Mouse (Mus musculus) heart, adult 2 months (tissue): ENCODE measurements around the gene Tnni3k. TPM values are rescaled to one million over a fixed set of nuclear protein-coding genes. Genes with fewer than 3 reads are reported as not detected.

Source experiments
- DNase-seq, 2 experiments: peaks; one replicate each; pipeline ENCODE4 v3.0.0; 2021
- H3K27ac ChIP-seq: fragments of 200-600 bp; 2 replicates; pipeline ENCODE4 v1.8.1; 2022
- H3K27me3 ChIP-seq: fragments of 200-500 bp; 2 replicates; pipeline ENCODE4 v1.6.1; 2012; ENCODE audit warnings: mild to moderate bottlenecking, low read length, inconsistent platforms, mixed read lengths; ENCODE audit not compliant: control insufficient read depth, insufficient read depth
- H3K36me3 ChIP-seq: fragments of 200-500 bp; 2 replicates; pipeline ENCODE4 v1.6.1; 2012; ENCODE audit warnings: low read length, inconsistent platforms; ENCODE audit not compliant: control insufficient read depth, insufficient read depth
- H3K4me1 ChIP-seq: fragments of 200-500 bp; 2 replicates; pipeline ENCODE4 v1.6.1; 2011; ENCODE audit warnings: low read length; ENCODE audit not compliant: control insufficient read depth, insufficient read depth
- H3K4me3 ChIP-seq: fragments of 200-600 bp; 2 replicates; pipeline ENCODE4 v1.8.1; 2022
- H3K79me2 ChIP-seq: fragments of 200-500 bp; replicated peaks from 2 replicates; pipeline ENCODE4 v1.6.1; 2012; ENCODE audit warnings: mild to moderate bottlenecking, inconsistent platforms, low read length, moderate library complexity, mixed read lengths; ENCODE audit not compliant: control insufficient read depth, insufficient read depth
- H3K9ac ChIP-seq: fragments of 200-500 bp; 2 replicates; pipeline ENCODE4 v1.6.1; 2012; ENCODE audit warnings: low read depth, mild to moderate bottlenecking, control low read depth, inconsistent platforms, low read length, mixed read lengths
- CTCF ChIP-seq: fragments of 200-600 bp; IDR thresholded peaks from 2 replicates; pipeline ENCODE4 v1.8.1; 2022; ENCODE audit warnings: antibody characterized with exemption, mild to moderate bottlenecking, moderate library complexity
- EP300 ChIP-seq: fragments of 200-500 bp; IDR thresholded peaks from 2 replicates; pipeline ENCODE4 v1.6.1; 2011; ENCODE audit warnings: low read depth, low read length, control low read depth; ENCODE audit not compliant: insufficient read depth
- POLR2A ChIP-seq: fragments of 200-500 bp; IDR thresholded peaks from 2 replicates; pipeline ENCODE4 v1.6.1; 2011; ENCODE audit warnings: mild to moderate bottlenecking, low read depth, low read length, control low read depth; ENCODE audit not compliant: insufficient read depth
- WGBS: fragments of 180-500 bp; shearing (Covaris S2); methylation state at CpG from one replicate; pipeline ENCODE4 v1.1.7; 2018; 5-methylcytosine and 5-hydroxymethylcytosine counted together
- intact Hi-C: fragments of 180-260 bp; cut with DNase I; formaldehyde crosslinking; loops from one replicate; pipeline ENCODE4 v1.15.1; 2025
- polyA plus RNA-seq: library from polyadenylated mRNA; depleted of rRNA; stranded (reverse); fragments of >200 nt; gene quantifications from 2 replicates; pipeline ENCODE4 v1.2.3, GENCODE M21; 2012
- total RNA-seq, 2 experiments: library from RNA; stranded (reverse); gene quantifications; 2 replicates each; pipeline ENCODE4 v1.2.3; 2021

Gene Tnni3k
- total and polyA plus RNA-seq, 3 experiments: 69.7 to 75.9 (median 69.9) TPM

DNA sequence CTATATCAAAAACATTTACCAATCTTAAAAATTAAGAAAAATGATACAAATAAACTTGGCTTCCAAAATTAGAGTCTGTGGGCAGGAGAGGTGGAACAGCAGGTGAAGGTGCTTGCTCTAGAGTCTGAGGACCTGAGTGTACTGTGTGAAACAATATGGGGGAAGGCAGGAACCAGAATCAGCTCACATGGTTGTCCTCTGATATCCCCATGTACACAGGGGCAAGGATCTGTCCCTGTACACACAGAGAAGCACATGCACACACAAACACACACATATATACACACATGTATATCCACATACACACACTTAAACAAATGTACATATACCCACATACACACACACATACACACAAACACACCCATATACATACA lies 4.2 kb upstream of the Tnni3k start:
- TF ChIP-seq EP300: no peak
- TF ChIP-seq POLR2A: no peak
- no peak for TF ChIP-seq CTCF
- Histone ChIP-seq H3K4me3 (no peak overlapping the region), H3K27ac (no peak overlapping the region), H3K27me3 (no peaks in the 10 kb centered on the region), H3K9ac (no peak overlapping the region), H3K4me1 (no peaks in the 10 kb centered on the region), H3K36me3 (no peaks in the 10 kb centered on the region), H3K79me2 (no peaks in the 10 kb centered on the region)
- intact Hi-C loops: no loop called here
- no peak for DNase-seq

DNA sequence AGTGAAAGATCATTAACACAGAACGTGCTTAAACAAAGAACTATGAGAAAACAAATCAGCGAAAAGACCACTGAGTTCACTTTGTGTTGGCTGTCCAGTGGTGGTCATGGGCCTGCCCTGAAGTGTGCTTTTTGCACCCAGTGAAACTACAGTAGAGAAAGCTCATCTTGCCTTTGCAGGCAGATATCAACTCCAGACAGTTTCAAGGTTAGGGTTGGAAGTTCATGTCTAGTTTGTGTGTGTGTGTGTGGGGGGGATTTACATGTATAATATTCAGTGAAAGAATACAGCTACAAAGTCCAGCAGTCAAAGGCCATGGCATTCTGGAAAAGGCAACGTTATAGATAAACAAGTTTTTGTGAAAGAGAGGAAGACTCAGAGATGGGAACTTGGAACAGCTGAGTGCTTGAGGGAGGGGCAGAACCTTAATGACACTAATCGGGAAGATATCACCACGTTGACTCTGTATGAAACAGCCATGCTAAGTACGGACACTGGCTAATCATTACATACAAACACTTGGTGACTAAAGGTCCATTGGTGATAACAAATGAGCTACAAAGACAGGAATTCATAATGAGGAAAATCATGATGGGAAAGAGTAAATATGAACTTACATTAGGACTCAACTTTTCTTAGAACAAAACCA lies 3.7 kb upstream of the Tnni3k start:
- 72% methylated on average over 6 of the region's 6 CpGs for WGBS
- no peak overlapping the region for H3K9ac ChIP-seq
- intact Hi-C loops: no loop called here

DNA sequence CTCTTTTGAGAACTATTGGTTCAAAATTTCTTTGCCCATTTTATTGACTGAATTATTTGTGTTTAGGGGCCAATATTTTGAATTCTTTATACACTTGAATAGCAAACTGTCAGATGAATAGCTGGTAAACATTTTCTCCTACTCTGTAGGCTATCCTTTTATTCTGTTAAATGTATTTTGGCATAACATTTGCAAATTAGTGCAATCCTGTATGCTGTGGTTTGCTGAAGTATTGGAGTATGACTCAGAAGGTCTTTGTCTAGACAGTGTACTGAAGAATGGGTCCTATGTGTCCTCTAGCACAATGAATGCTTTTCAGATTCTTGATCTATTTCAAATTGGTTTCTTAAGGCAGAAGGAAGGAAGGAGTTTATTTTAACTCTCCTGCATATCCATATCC lies 2.4 kb upstream of the Tnni3k start:
- intact Hi-C loops: no loop called here
- Histone ChIP-seq H3K27ac (no peak overlapping the region), H3K79me2 (no peaks in the 10 kb centered on the region), H3K27me3 (no peaks in the 10 kb centered on the region), H3K36me3 (no peaks in the 10 kb centered on the region), H3K4me3 (no peak overlapping the region), H3K4me1 (no peaks in the 10 kb centered on the region), H3K9ac (no peak overlapping the region)
- no peak for DNase-seq
- TF ChIP-seq POLR2A: no peak
- no peak for TF ChIP-seq CTCF
- no peak for TF ChIP-seq EP300

More for the DNA sequence above, 3.7 kb upstream of the Tnni3k start:
- no peaks in the 10 kb centered on the region for H3K79me2 ChIP-seq
- no peak overlapping the region for H3K27ac ChIP-seq
- no peak overlapping the region for H3K4me3 ChIP-seq
- no peaks in the 10 kb centered on the region for H3K4me1 ChIP-seq
- no peaks in the 10 kb centered on the region for H3K27me3 ChIP-seq
- no peaks in the 10 kb centered on the region for H3K36me3 ChIP-seq
- no peak for DNase-seq
- TF ChIP-seq EP300 (no peak), POLR2A (no peak), CTCF (no peak)

DNA sequence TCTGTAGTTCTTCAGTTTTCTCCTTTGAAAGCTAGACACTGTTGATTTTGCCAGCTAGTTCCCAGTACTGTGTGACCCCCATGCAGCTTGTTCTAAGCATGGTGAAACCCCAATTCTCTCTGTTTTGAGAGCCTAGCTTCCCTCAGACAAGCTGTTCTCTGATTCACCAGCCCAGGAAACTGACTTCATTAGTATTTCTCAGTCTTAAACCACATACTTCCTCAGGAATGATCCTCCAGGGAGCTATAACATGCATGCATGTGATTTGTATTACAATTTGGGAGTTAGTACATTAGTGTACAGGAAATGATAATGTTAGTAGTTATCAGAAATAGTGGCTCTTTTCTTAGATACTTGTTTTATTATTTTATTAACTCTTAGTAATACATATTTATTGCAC lies 1.4 kb upstream of the Tnni3k start:
- no peak overlapping the region for H3K4me3 ChIP-seq
- intact Hi-C loops: no loop called here
- no peak overlapping the region for H3K27ac ChIP-seq
- no peaks in the 10 kb centered on the region for H3K79me2 ChIP-seq
- H3K36me3 ChIP-seq: no peaks in the 10 kb centered on the region
- H3K4me1 ChIP-seq: no peaks in the 10 kb centered on the region
- H3K27me3 ChIP-seq: no peaks in the 10 kb centered on the region
- TF ChIP-seq POLR2A: no peak
- TF ChIP-seq CTCF: no peak
- no peak for TF ChIP-seq EP300
- no peak overlapping the region for H3K9ac ChIP-seq
- DNase-seq: no peak

DNA sequence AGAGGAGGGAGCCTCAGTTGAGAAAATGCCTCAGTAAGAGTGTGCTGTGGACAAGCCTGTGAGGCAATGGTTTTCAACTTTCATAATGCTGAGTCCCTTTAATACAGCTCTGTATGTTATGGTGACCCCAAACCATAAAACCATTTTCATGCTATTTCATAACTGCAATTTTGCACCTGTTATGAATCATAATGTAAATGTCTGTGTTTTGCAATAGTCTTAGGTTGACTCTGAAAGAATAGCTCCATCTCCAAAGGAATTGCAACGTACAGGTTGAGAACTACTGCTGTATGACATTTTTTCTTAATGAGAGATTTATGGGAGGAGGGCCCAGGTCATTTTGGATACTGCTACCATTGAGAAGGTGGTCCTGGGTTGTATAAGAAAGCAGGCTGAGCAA lies 2.0 kb downstream of the Tnni3k start:
- Histone ChIP-seq H3K27me3 (no peaks in the 10 kb centered on the region), H3K9ac (0 out of 2 replicates have a peak overlapping the region, but pooled peaks have one; percentile 20), H3K4me3 (no peak overlapping the region; the same call in 1 of the 2 replicates), H3K4me1 (no peaks in the 10 kb centered on the region), H3K36me3 (no peaks in the 10 kb centered on the region), H3K27ac (no peak overlapping the region; the same call in 1 of the 2 replicates), H3K79me2 (no peaks in the 10 kb centered on the region)
- DNase-seq: no peak
- TF ChIP-seq POLR2A (no peak), EP300 (no peak), CTCF (no peak)
- intact Hi-C loops: no loop called here
- 29% methylated on average over 1 of the region's 1 CpGs for WGBS

DNA sequence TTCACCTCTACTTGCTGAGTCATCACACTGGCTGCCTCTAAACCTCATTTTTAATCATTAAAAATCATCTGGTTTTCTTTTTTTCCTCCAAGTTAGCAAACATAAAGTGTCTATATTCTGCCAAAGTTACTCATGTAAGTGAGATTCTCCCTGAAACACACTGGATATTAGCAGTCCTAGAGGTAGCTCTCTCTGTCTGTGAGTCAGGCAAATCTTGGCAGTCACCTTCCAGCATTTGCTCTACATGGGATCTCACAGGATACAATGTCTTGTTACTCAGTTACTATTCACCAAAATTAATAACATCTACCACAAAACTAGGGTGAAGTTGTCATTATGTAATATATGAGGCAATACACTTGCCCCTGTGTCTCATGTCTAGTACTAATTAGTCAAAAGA lies 3.2 kb downstream of the Tnni3k start:
- Histone ChIP-seq H3K4me1 (no peaks in the 10 kb centered on the region), H3K4me3 (peak overlapping the region; percentile 11; the same call in 1 of the 2 replicates), H3K27ac (peak overlapping the region; percentile 40), H3K79me2 (peaks cover 2% of the 10 kb centered on the region; the same call in 1 of the 2 replicates), H3K27me3 (no peaks in the 10 kb centered on the region), H3K36me3 (no peaks in the 10 kb centered on the region), H3K9ac (no peak overlapping the region)
- DNase-seq: no peak
- intact Hi-C loops: no loop called here
- TF ChIP-seq POLR2A (no peak), EP300 (no peak), CTCF (no peak)
